Mouse (Mus musculus): ENCODE data around the gene Mum1l1.
"Not testable (repeated sequence)": the region's sequence is repeated elsewhere in the genome, so short reads cannot be mapped to it uniquely, and the experiment has no call there.

Mum1l1 gene

DNA sequence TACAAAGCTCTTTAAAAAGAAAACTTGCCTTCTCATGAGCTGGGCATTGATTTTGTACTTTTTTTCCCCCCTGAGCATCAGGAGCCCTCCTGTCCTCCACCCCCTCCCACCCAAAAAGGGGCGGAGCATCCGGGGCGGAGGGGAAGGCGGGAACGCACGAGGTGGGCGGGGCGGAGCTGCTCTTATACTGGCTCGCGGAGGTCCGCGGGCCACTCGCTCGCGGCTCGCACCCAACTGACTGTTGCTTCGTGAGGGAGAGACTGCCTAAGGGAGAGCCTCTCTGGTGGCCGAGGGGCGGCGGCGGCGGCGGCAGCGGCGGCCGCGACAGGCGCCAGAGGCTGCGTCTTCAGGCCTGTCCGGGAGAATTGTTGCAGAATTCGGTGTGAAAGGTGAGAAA, at the start of gene Mum1l1:
Gene Mum1l1 (plus strand): TSS at position 214 of the 397 bp plus-strand sequence.
- DNase-seq (ENCODE audit: low spot score in 2 of 2) = no peak

DNA sequence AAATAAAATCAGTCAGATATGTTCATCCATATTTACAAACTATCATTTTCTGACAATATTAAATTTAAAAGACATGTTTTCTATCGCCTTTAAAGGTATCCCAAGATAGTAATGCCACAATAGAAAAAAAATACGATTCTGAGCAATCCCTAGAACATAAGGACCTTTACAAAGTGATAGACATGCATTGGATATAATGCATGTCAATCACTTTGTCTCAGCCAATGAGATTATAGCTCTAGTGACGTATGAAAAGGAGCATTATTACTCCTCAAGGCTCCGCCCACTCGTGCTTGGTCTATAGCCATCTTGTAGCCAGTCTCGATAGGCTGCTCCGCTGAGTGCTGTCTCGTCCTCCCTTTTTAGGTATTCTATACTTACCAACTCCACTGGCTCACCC, 30.9 kb upstream of the Mum1l1 start, which contains the start of gene 4933428M09Rik:
Gene 4933428M09Rik (plus strand): TSS at position 301 of the 400 bp plus-strand sequence.
- DNase-seq (ENCODE audit: low spot score in 2 of 2) = no peak

DNA sequence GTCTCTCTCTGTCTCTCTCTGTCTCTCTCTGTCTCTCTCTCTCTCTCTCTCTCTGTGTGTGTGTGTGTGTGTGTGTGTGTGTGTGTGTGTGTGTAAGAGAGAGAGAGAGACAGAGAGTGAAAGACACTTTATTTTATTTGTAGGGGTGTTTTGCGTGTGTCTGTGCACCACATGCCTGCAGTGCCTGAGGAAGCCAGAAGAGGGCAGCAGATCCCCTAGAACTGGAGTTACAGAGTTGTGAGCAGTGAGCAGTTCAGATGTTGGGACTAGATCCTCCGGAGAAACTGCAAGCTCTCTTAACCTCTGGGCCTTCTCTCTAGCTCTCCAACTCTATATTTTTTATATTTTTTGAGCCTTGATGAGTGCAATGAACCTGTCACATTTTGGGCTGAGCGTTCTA, 18.3 kb upstream of the Mum1l1 start:
- DNase-seq (ENCODE audit: low spot score in 2 of 2) = not testable (repeated sequence)

DNA sequence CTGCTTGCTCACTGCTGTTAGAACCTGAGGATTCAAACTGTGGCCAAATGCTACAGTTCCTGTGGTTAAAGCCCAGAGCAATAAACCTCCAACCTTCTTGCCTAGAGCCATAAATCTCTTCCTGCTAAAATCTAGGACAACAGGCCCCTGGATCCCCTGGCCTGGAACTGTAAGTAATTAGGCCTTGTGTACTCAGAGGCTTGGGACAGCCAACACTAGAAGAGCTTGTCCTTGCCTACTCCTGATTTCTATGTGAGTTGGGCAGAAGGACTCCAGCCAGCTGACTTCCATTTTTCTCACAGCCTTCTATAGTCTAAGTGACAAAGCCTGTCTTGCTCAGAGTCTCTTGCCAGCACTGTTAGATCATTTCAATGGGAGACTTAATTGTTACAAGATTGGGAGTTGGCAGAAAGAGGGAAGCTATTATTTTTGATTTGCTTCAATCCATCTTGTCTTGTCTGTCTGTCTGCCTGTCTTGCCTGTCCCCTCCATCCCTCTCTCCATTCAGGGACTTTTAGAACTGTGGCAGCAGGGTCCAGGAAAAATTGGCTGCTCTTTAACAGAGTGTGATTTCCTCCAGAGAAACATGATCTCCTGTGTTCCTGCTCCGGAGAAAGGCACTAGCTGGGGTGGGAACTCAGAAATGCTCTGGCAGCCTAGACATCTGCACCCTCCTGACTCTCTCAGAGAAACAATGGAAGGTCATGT, 15.1 kb upstream of the Mum1l1 start:
- DNase-seq (ENCODE audit: low spot score in 2 of 2) = no peak

GRCm38 (mm10) chrX:139209191-139209828, 532 bp upstream of the Mum1l1 start:
- DNase-seq (ENCODE audit: low spot score in 2 of 2) = not testable (repeated sequence)

GRCm38 (mm10) chrX:139214765-139215164, 4.9 kb downstream of the Mum1l1 start:
- no peak for DNase-seq (ENCODE audit: low spot score in 2 of 2)

DNA sequence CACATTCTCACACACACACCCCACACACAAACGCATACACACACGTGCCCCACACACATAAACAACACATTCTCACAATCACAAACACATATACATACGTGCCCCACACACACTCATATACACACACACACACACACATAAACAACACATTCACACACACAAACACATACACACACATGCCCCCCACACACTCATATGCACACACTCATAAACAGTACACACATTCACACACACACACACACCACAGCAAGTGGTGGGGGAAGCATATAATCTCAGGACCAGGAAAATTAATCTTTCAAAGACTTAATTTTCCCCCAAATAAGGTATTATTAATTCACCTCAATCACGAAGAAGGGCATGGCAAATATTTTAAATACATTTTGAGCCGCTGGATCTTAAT, 6.6 kb downstream of the Mum1l1 start:
- DNase-seq (ENCODE audit: low spot score in 2 of 2) = no peak

DNA sequence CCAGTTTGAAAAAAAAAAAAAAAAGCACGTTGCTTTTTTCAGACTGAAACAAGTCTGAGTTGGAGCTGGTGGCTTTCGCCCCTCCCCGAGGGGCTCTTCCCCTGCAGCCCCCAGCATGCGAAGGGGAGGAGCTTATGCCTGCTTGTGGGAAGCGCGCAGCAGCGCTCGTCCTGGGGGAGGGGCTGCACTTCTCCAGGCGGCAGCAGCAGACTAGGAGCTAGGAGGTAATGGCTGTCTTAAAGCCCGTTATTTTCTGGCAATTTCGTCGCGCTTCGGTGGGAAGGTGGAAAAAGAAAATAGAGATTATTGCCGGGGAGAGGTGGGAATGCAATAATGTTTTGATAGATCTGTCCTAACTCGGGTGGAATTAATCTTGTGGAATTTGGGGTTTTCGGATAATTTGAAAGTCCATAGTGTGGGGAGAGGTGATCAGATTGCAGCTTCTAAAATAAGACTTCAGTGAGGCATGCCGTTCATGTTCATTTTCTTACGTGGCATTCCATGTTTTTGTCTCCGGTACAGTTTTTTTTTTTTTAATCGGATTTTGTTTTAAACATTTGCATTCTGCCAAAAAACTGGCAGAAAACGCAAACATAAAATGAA, 7.2 kb downstream of the Mum1l1 start:
- DNase-seq (ENCODE audit: low spot score in 2 of 2) = no peak

DNA sequence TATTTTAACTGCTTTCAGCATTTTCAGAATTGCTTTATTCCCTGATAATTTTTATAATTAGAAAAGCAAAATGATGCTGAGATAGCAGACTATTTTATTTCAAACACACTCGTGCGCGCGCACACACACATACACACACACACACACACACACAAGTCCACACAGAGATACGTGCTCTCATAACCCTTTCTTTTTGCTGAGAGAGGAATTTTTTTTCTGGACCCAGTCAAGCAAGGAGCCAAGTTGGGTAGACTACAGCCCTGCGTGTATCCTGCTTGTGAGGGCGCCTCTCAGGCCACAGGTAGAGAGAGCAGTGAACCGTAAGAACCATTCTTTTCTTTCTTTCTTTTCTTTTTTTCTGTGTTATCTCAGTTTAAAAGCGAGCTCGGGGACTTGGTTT, 7.9 kb downstream of the Mum1l1 start:
- no peak for DNase-seq (ENCODE audit: low spot score in 2 of 2)

- no peak for DNase-seq (ENCODE audit: low spot score in 2 of 2)
Measured at GRCm38 (mm10) chrX:139219017-139219416, 9.2 kb downstream of the Mum1l1 start.

DNA sequence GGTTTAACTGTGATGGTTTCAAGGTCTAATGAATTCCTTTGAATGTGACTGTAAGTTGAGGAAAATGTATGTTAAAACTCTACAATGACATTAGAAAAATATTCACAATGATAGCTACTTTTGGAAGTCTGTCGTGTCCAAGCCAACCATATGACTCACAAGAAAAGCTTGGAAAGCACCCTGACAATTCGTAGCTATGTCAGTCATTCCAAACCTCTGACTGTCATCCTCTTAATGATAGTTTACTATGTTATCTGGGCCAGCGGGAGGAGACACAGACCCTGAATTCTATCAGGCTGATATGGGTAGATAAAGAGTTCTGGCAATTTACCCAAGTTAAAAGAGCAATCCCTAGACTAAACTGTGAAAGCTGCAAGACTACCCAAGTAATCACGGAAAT, 11.0 kb downstream of the Mum1l1 start:
- DNase-seq (ENCODE audit: low spot score in 2 of 2) = no peak

GRCm38 (mm10) chrX:139221893-139222292, 12.1 kb downstream of the Mum1l1 start:
- no peak for DNase-seq (ENCODE audit: low spot score in 2 of 2)

DNA sequence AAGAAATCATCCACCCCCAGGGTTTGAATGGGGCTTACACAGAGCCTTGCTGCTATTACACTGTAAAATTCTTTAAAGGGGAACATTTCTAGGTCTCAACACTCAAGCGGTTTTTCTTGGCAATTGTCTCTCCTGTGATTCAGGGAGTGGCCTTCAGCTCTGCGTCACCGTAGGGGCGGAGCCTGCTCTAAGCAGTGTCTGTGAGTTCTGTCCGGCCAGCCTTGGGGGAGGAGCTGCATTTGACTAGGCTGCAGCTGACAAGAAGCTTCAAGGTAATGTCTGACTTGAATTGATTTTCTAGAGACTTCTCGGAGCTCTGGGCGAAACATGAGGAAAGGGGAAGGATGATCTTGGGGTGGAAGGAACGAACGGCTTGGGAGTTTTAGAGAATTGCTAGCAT, 21.3 kb downstream of the Mum1l1 start:
- DNase-seq (ENCODE audit: low spot score in 2 of 2) = no peak

DNA sequence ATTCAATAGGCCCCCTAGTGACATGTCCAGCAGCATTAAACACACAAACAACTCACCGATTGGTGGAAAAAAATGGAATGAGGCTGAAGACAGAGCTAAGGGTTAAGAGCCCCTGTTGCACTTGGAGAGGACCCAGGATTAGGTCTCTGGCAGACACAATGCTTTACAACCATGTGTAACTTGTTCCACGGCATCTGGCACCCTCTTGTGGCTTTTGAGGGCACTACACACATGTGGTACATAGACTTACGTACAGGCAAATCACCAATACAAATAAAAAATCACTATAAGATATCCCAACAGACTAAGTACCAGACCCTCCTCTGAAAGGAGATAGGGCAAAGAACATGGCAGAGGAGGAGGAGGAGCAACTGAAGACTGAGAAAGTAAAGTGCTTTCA, 37.5 kb downstream of the Mum1l1 start:
- no peak for DNase-seq (ENCODE audit: low spot score in 2 of 2)

DNA sequence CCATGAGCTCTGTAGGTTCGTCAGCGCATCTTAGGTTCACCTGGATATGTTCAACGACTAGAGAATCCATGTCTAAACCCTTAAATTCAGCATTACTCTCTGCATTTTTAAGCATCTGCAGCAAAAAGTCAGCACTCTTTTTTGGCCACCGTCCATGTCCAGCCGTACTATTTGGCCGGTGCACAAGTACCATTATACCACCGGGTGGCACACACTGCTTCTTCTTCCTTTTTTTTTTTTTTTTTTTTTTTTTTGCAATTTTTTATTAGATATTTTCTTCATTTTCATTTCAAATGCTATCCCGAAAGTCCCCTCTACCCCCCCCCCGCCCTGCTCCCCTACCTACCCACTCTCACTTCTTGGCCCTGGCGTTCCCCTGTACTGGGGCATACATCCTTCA, 47.2 kb downstream of the Mum1l1 start:
- DNase-seq (ENCODE audit: low spot score in 2 of 2) = no peak

DNA sequence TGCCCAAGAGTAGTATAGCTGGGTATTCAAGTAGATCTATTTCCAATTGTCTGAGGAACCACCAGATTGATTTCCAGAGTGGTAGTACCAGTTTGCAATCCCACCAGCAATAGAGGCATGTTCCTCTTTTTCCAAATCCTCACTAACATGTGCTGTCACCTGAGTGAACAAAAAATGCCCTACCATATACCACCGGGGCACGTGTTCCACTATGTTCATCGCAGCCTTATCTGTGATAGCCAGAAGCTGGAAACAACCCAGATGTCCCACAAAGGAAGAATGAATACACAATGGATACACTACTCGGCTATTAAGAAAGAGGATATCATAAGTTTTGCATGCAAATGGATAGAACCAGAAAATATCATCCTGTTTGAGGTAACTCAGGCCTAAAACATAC, 72.1 kb downstream of the Mum1l1 start:
- DNase-seq (ENCODE audit: low spot score in 2 of 2) = no peak
